Mouse (Mus musculus) ES-Bruce4 (cell line): Measurements from ENCODE around the gene Tcf7l2. TPM values are rescaled to one million over a fixed set of nuclear protein-coding genes. Genes with fewer than 3 reads are reported as not detected.

Source experiments
- H3K27ac ChIP-seq: 2 replicates; pipeline ENCODE4 v1.5.1; 2012; ENCODE audit warnings: low read length, inconsistent platforms; ENCODE audit not compliant: insufficient read depth
- H3K27me3 ChIP-seq: 2 replicates; pipeline ENCODE4 v1.6.1; 2012; ENCODE audit warnings: mild to moderate bottlenecking, low read length, inconsistent platforms; ENCODE audit not compliant: control insufficient read depth, poor library complexity, insufficient read depth, severe bottlenecking
- H3K36me3 ChIP-seq: 2 replicates; pipeline ENCODE4 v1.6.1; 2012; ENCODE audit warnings: inconsistent platforms, mild to moderate bottlenecking, low read length, moderate library complexity; ENCODE audit not compliant: control insufficient read depth, poor library complexity, insufficient read depth, severe bottlenecking
- H3K4me1 ChIP-seq: one replicate; pipeline ENCODE4 v1.8.1; 2011; ENCODE audit warnings: low read length; ENCODE audit not compliant: control insufficient read depth, insufficient read depth
- H3K4me3 ChIP-seq: 2 replicates; pipeline ENCODE4 v1.5.1; 2011; ENCODE audit warnings: low read depth, mild to moderate bottlenecking, low read length
- H3K9ac ChIP-seq: 2 replicates; pipeline ENCODE4 v1.6.1; 2012; ENCODE audit warnings: low read depth, mild to moderate bottlenecking, inconsistent platforms; ENCODE audit not compliant: poor library complexity, severe bottlenecking
- H3K9me3 ChIP-seq: replicated peaks from 2 replicates; pipeline ENCODE4 v1.6.1; 2012; ENCODE audit warnings: mild to moderate bottlenecking, low read length, inconsistent platforms; ENCODE audit not compliant: control insufficient read depth, poor library complexity, insufficient read depth, severe bottlenecking
- CTCF ChIP-seq: IDR thresholded peaks from one replicate; pipeline ENCODE4 v1.8.1; 2011; ENCODE audit warnings: low read depth, low read length
- EP300 ChIP-seq: IDR thresholded peaks from 2 replicates; pipeline ENCODE4 v1.6.1; 2011; ENCODE audit warnings: low read depth, low read length; ENCODE audit not compliant: insufficient read depth
- POLR2A ChIP-seq: IDR thresholded peaks from one replicate; pipeline ENCODE4 v1.8.1; 2011; ENCODE audit warnings: low read length; ENCODE audit not compliant: insufficient read depth
- polyA plus RNA-seq: library from polyadenylated mRNA; stranded (reverse); fragments of >200 nt; gene quantifications from 2 replicates; pipeline ENCODE4 v1.2.4, GENCODE M21; 2011; ENCODE audit warnings: low read depth; ENCODE audit not compliant: missing spikeins, insufficient read depth, insufficient read length

The Tcf7l2 gene
- polyA plus RNA-seq, 1 experiment: 23.8 TPM

GRCm38 (mm10) chr19:55807194-55808053 is 65.8 kb downstream of the Tcf7l2 start:
- Histone ChIP-seq H3K9me3 (no peaks in the 10 kb centered on the region), H3K9ac (no peak overlapping the region), H3K27ac (no peak overlapping the region), H3K27me3 (no peaks in the 10 kb centered on the region), H3K4me1 (peaks cover 3% of the 10 kb centered on the region), H3K36me3 (no peaks in the 10 kb centered on the region), H3K4me3 (0 out of 2 replicates have a peak overlapping the region, but pooled peaks have one; percentile 3)
- TF ChIP-seq EP300 (no peak), CTCF (no peak), POLR2A (no peak)

- Histone ChIP-seq H3K9ac (no peak overlapping the region), H3K27ac (no peak overlapping the region), H3K4me3 (no peak overlapping the region), H3K9me3 (no peaks in the 10 kb centered on the region), H3K27me3 (no peaks in the 10 kb centered on the region), H3K36me3 (no peaks in the 10 kb centered on the region), H3K4me1 (peaks cover 3% of the 10 kb centered on the region)
- no peak for TF ChIP-seq EP300
- TF ChIP-seq POLR2A: no peak
- TF ChIP-seq CTCF: no peak
Observed at GRCm38 (mm10) chr19:55808304-55808703, 66.7 kb downstream of the Tcf7l2 start.

GRCm38 (mm10) chr19:55809539-55809938 is 67.9 kb downstream of the Tcf7l2 start:
- no peaks in the 10 kb centered on the region for H3K27me3 ChIP-seq
- H3K9me3 ChIP-seq: no peaks in the 10 kb centered on the region
- H3K27ac ChIP-seq: no peak overlapping the region
- no peak overlapping the region for H3K4me3 ChIP-seq
- TF ChIP-seq CTCF (no peak), EP300 (no peak), POLR2A (no peak)
- no peak overlapping the region for H3K9ac ChIP-seq
- peaks cover 3% of the 10 kb centered on the region for H3K4me1 ChIP-seq
- H3K36me3 ChIP-seq: no peaks in the 10 kb centered on the region

- Histone ChIP-seq H3K4me1 (peaks cover 3% of the 10 kb centered on the region), H3K9me3 (no peaks in the 10 kb centered on the region), H3K27ac (no peak overlapping the region), H3K27me3 (no peaks in the 10 kb centered on the region), H3K36me3 (no peaks in the 10 kb centered on the region), H3K4me3 (no peak overlapping the region), H3K9ac (no peak overlapping the region)
- TF ChIP-seq POLR2A (no peak), CTCF (no peak), EP300 (no peak)
Observed at GRCm38 (mm10) chr19:55812236-55812635, 70.6 kb downstream of the Tcf7l2 start.

GRCm38 (mm10) chr19:55815010-55815790 is 73.6 kb downstream of the Tcf7l2 start:
- H3K27me3 ChIP-seq: no peaks in the 10 kb centered on the region
- TF ChIP-seq POLR2A (no peak), CTCF (no peak)
- no peak overlapping the region for H3K4me3 ChIP-seq
- no peaks in the 10 kb centered on the region for H3K9me3 ChIP-seq
- H3K9ac ChIP-seq: no peak overlapping the region
- H3K27ac ChIP-seq: no peak overlapping the region
- no peaks in the 10 kb centered on the region for H3K36me3 ChIP-seq
- peaks cover 3% of the 10 kb centered on the region for H3K4me1 ChIP-seq

- no peak for TF ChIP-seq CTCF
- H3K36me3 ChIP-seq: no peaks in the 10 kb centered on the region
- H3K4me3 ChIP-seq: no peak overlapping the region
- H3K27ac ChIP-seq: no peak overlapping the region
- H3K4me1 ChIP-seq: no peaks in the 10 kb centered on the region
- no peaks in the 10 kb centered on the region for H3K9me3 ChIP-seq
- no peaks in the 10 kb centered on the region for H3K27me3 ChIP-seq
- H3K9ac ChIP-seq: no peak overlapping the region
Observed at GRCm38 (mm10) chr19:55816974-55817373, 75.4 kb downstream of the Tcf7l2 start.
